Mouse (Mus musculus) liver, postnatal 0 days (tissue): Measurements from ENCODE around the gene Akap7.

Experiments used
- CTCF ChIP-seq: sonication (generic); IDR thresholded peaks from 2 replicates; pipeline ENCODE4 v1.5.1; 2016; ENCODE audit warnings: antibody characterized with exemption, low read depth
- EP300 ChIP-seq: IDR thresholded peaks from 2 replicates; pipeline ENCODE4 v1.6.1; 2016; ENCODE audit warnings: antibody characterized with exemption, low read depth, mild to moderate bottlenecking

GRCm38 (mm10) chr10:25158651-25159050 lies 149.0 kb downstream of the Akap7 start:
- no peak for TF ChIP-seq CTCF
- TF ChIP-seq EP300 = no peak
